Mouse (Mus musculus) neural tube, embryonic 14.5 days (tissue): ENCODE measurements around the gene Foxd2. TPM values are rescaled to one million over a fixed set of nuclear protein-coding genes. Genes with fewer than 3 reads are reported as not detected.

Source experiments
- ATAC-seq: fragments of 200-750 bp; cut with Nextera tagmentation; 2 replicates; pipeline ENCODE4 v1.8.0; 2017; ENCODE audit warnings: low read depth, mild to moderate bottlenecking, moderate TSS enrichment, moderate library complexity
- H3K27ac ChIP-seq: fragments of 300-500 bp; sonication (generic); 2 replicates; pipeline ENCODE4 v1.5.1; 2014; ENCODE audit warnings: low read depth, mild to moderate bottlenecking, control low read depth, low read length, moderate library complexity, mixed read lengths
- H3K27me3 ChIP-seq: fragments of 300-500 bp; sonication (generic); 2 replicates; pipeline ENCODE4 v1.6.1; 2014; ENCODE audit warnings: low read length; ENCODE audit not compliant: control insufficient read depth, insufficient read depth
- H3K36me3 ChIP-seq: fragments of 300-500 bp; sonication (generic); 2 replicates; pipeline ENCODE4 v1.6.1; 2014; ENCODE audit warnings: low read length, mixed read lengths; ENCODE audit not compliant: control insufficient read depth, insufficient read depth
- H3K4me1 ChIP-seq: fragments of 300-500 bp; sonication (generic); 2 replicates; pipeline ENCODE4 v1.6.1; 2014; ENCODE audit warnings: low read length; ENCODE audit not compliant: control insufficient read depth, insufficient read depth
- H3K4me2 ChIP-seq: fragments of 300-500 bp; sonication (generic); 2 replicates; pipeline ENCODE4 v1.6.1; 2014; ENCODE audit warnings: mild to moderate bottlenecking, low read depth, low read length, control low read depth
- H3K4me3 ChIP-seq: fragments of 300-500 bp; sonication (generic); 2 replicates; pipeline ENCODE4 v1.5.1; 2014; ENCODE audit warnings: low read depth, low read length, control low read depth, mixed read lengths
- H3K9ac ChIP-seq: fragments of 300-500 bp; sonication (generic); replicated peaks from 2 replicates; pipeline ENCODE4 v1.6.1; 2014; ENCODE audit warnings: low read depth, mild to moderate bottlenecking, control low read depth, low read length, mixed read lengths
- H3K9me3 ChIP-seq: fragments of 300-500 bp; sonication (generic); 2 replicates; pipeline ENCODE4 v1.6.1; 2016; ENCODE audit warnings: low read length; ENCODE audit not compliant: control insufficient read depth
- WGBS: fragments of 180-500 bp; shearing (Covaris S2); extraction: QIAGEN DNeasy Blood & Tissue Kit; methylation state at CpG from one replicate; pipeline ENCODE4 v1.1.7; 2014; 5-methylcytosine and 5-hydroxymethylcytosine counted together
- polyA plus RNA-seq: library from polyadenylated mRNA; unstranded; fragments of >200 nt; fragmentation: Nextera tagmentation; extraction: Ambion mirVana; gene quantifications from 2 replicates; pipeline ENCODE4 v1.2.1, GENCODE M21; 2014

The Foxd2 gene
- not detected in 2 replicates for polyA plus RNA-seq

DNA sequence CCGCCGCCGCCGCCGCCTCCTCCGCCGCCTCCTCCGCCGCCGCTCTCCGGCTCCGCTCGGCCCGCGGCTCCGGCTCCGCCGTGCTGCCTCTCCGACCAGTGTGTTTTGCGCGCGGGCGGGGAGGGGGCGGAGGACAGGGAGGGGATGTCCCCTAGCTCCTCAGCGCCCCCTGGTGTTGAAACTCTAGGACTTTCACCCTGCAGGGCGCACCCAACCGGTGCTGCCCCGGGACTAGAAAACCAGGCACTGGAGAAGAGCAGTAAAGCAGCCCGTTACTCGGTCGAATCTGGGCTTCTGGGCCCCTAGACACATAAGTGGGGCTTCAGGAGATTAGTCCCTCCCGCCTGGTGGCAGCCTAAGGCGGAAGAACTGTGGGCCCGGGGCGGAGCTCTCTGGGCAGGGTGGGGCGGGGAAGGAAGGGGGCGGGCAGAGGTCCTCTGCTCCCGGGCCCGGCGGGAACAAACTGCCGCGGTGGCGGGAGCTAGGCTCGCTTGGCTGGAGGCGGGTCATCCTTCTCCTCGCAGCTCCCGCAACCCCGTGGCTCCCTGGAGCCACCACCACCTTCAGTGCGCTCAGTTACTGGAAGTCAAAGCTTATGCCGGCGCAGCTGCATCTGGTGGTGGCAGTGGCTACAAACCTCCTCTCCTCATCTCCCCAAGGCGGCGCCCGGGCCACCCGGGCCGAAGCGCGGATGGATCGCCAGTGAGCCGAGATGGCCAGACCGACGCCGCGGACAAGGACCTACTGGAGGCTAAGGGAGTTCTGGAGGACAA lies at the start of gene Foxd2:
TSS of gene Foxd2 (minus strand) at position 45 of the 773 bp plus-strand sequence.
- peak; percentile 79 for ATAC-seq
- H3K9me3 ChIP-seq: no peaks in the 10 kb centered on the region
- H3K36me3 ChIP-seq: no peaks in the 10 kb centered on the region
- peak within 1 kb of the TSS; percentile 32 for H3K4me3 ChIP-seq
- WGBS: under 1% methylated on average over 57 of the region's 64 CpGs
- H3K4me1 ChIP-seq: 0 out of 2 replicates have a peak, but pooled peaks cover 2% of the 10 kb centered on the region
- peaks cover 75% of the 10 kb centered on the region for H3K27me3 ChIP-seq
- no peak within 1 kb of the TSS for H3K27ac ChIP-seq
- H3K4me2 ChIP-seq: peak within 1 kb of the TSS; percentile 52
- H3K9ac ChIP-seq: 0 out of 2 replicates have a peak within 1 kb of the TSS, but pooled peaks have one; percentile 21

DNA sequence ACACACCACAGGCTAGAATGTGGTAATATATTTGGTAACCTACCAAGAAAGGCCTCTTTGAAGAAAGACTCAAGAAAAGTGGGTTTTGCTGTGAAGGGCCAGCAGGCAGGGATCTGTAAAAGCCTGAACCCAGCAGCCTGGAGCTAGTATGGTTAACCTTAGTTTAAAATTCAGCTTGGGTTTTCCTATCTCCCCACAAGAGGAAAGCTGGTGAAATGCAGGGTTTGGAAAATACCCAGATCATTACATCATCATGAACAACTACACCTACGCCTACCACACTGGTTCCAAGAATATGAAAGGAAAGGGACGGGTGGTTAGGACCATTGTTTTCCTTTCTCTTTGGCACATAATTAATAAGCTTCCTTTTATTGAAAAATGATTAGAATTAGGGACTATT lies 49.6 kb upstream of the Foxd2 start:
- no peak overlapping the region for H3K27ac ChIP-seq
- H3K27me3 ChIP-seq: no peaks in the 10 kb centered on the region
- H3K4me3 ChIP-seq: no peak overlapping the region
- H3K4me2 ChIP-seq: no peak overlapping the region
- H3K9me3 ChIP-seq: no peaks in the 10 kb centered on the region
- no peak overlapping the region for H3K9ac ChIP-seq
- peaks cover 15% of the 10 kb centered on the region for H3K36me3 ChIP-seq
- ATAC-seq: no peak
- H3K4me1 ChIP-seq: no peaks in the 10 kb centered on the region
- WGBS: 99% methylated on average over 2 of the region's 2 CpGs

DNA sequence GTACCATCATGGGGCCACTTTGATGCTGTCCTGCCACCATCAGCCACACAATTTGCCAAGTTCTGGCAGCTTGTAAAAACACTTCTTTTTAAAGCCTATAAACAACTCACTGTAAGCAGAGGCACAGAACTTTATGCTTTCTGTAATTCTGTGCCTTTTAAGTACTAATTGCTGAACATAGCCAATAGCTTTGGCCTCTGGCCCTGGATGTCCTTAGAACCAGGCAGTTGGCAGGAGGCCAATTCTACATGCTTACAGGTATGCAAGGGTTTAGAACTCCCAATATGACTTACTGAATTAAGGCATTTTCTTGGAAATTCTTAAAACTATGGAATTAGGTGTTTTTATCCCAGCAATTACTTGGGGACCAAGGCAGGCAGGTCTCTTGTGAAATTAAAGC lies 48.7 kb upstream of the Foxd2 start:
- Histone ChIP-seq H3K4me2 (no peak overlapping the region), H3K4me3 (no peak overlapping the region), H3K4me1 (no peaks in the 10 kb centered on the region), H3K36me3 (peaks cover 8% of the 10 kb centered on the region), H3K27me3 (no peaks in the 10 kb centered on the region), H3K9ac (no peak overlapping the region), H3K9me3 (no peaks in the 10 kb centered on the region), H3K27ac (no peak overlapping the region)
- ATAC-seq: no peak

DNA sequence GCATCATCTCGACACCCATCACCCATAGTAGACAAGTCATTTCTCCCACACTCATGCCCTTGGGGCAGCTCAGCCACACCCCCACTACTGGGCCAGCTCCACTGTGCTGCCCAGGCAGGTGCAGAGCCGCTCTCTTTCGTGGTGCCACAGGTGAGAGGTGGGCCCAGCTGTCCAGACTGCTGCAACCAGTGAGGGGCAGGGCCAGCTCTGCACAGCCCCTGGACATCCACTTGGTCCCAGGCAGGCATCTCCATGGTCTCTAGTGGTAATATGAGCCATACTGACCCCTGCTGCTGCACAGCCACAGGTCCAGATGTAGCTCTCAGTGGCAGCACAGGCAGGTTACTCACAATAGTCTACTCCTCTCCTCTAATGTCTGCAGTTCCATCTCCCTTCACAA lies 44.5 kb upstream of the Foxd2 start:
- ATAC-seq: no peak; the same call in 1 of the 2 replicates
- no peak overlapping the region for H3K27ac ChIP-seq

DNA sequence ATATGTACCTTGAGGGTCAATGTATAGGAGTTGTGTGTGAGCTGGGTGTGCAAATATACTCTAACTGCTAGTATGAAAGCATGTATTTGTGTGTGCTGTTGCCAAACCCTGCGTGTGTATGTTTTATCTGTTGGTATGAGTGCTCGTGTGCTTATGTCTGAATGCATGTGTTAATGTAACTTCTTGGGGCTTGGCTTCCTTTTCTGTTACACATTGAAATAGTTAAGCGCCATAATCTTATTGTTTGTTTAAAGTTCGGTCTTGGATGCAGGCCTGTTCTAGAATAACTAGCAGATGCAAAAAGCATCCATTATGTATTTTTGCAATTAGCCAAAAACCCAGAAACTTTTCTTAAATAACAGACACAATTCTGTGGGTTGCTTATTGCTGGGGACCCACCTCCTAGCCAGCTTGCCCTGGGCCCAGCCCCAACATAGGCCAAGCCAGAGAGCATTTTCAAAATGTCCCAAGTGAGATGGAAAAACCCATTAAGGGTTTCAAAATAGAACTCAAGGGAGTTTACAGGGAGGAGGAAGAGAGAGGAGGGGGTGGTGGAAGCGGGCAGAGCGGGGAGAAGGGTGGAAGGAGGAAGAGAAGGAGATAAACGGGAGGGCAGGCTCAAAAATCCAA lies 39.3 kb upstream of the Foxd2 start:
- Histone ChIP-seq H3K27me3 (peaks cover 10% of the 10 kb centered on the region), H3K9me3 (no peaks in the 10 kb centered on the region), H3K4me2 (no peak overlapping the region), H3K9ac (no peak overlapping the region), H3K4me3 (no peak overlapping the region), H3K36me3 (no peaks in the 10 kb centered on the region), H3K4me1 (no peaks in the 10 kb centered on the region), H3K27ac (no peak overlapping the region)
- no peak for ATAC-seq
- WGBS: 73% methylated on average over 7 of the region's 7 CpGs

More for the DNA sequence above, 44.5 kb upstream of the Foxd2 start:
- Histone ChIP-seq H3K36me3 (no peaks in the 10 kb centered on the region), H3K9ac (no peak overlapping the region), H3K4me3 (no peak overlapping the region), H3K27me3 (no peaks in the 10 kb centered on the region), H3K9me3 (no peaks in the 10 kb centered on the region), H3K4me2 (no peak overlapping the region), H3K4me1 (no peaks in the 10 kb centered on the region)
- WGBS: 90% methylated on average over 3 of the region's 3 CpGs

DNA sequence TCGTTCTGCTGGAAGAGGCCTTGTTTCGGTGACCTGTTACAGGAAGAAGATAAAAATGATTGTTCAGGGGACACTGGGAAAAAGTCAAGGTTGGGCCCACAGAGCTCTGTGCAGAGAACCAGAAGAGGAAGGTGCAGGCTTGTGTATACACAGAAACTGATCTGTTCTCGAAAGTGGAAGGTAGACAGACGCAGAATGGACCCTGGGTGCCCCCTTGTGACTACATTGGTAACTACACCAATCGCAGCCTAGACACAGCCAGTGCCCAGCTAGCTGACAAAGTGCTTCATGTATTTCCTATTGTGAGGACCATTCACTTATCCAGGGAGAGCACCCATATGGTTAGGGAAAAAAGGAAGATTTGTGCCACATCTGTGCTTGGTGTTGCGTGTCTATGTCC lies 38.7 kb upstream of the Foxd2 start:
- Histone ChIP-seq H3K9me3 (no peaks in the 10 kb centered on the region), H3K27me3 (peaks cover 10% of the 10 kb centered on the region), H3K4me3 (no peak overlapping the region), H3K27ac (no peak overlapping the region), H3K4me1 (no peaks in the 10 kb centered on the region), H3K4me2 (no peak overlapping the region), H3K9ac (no peak overlapping the region), H3K36me3 (no peaks in the 10 kb centered on the region)
- ATAC-seq: peak; percentile 92
- WGBS: 34% methylated on average over 6 of the region's 6 CpGs

DNA sequence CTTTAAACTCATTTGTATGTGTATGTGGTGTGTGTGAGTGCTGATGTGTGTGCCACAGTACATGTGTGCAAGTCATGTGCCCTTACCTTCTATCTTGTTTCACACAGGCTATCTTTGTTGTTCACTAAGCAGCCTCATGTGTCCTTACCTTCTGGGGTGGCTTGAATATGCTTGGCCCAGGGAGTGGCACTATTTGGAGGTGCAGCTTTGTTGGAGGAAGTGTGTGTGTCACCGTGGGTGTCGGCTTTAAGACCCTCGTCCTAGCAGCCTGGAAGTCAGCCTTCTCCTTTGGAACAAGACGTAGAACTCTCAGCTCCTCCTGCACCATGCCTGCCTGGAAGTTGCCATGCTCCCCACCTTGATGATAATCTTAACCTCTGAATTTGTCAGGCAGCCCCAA lies 37.7 kb upstream of the Foxd2 start:
- Histone ChIP-seq H3K27me3 (peaks cover 10% of the 10 kb centered on the region), H3K4me3 (no peak overlapping the region), H3K9ac (no peak overlapping the region), H3K27ac (no peak overlapping the region), H3K9me3 (no peaks in the 10 kb centered on the region), H3K36me3 (no peaks in the 10 kb centered on the region), H3K4me1 (no peaks in the 10 kb centered on the region), H3K4me2 (no peak overlapping the region)
- 89% methylated on average over 4 of the region's 4 CpGs for WGBS
- ATAC-seq: no peak

DNA sequence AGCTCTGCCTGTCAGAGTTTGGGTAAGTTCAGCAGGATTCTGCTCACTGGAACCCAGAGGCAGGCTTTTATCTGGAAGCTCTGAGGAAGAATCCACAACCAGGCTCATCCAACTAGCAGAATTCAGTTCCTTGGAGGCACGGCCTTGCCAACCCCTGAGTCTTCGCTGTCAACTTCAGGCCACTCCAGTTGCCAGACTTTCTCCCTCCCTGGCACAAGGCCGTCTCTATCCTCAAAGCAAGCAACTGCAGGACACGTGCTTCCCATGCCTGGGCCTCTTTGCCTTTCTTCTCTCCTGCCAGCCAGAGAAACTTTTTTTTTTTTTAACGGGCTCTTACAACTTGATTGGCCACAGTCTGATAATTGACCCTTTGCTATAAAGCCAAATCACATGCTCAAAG lies 36.3 kb upstream of the Foxd2 start:
- Histone ChIP-seq H3K4me2 (no peak overlapping the region), H3K9me3 (no peaks in the 10 kb centered on the region), H3K27ac (no peak overlapping the region), H3K4me3 (no peak overlapping the region), H3K36me3 (no peaks in the 10 kb centered on the region), H3K9ac (no peak overlapping the region), H3K4me1 (no peaks in the 10 kb centered on the region), H3K27me3 (peaks cover 10% of the 10 kb centered on the region)
- ATAC-seq: no peak
- WGBS: 13% methylated on average over 5 of the region's 5 CpGs

DNA sequence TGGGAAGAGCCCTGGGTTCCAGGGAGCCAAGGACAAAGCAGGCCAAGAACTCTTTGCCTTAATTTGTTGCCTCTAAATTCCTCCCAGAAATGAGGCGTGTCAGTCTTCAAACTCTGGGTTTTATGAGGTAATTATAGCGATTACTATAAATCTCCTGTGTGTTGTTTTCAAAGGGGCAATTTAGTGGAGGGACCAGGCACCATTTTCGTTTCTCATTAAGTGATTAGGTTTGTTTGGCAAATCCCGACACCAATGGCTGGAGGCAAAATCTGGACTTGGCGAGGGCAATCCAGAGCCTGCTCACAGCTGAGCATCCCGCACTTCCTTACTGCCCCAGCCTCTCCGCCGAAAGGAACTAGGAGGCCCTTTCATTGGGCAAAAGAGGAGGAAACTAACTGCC lies 33.9 kb upstream of the Foxd2 start:
- Histone ChIP-seq H3K9me3 (no peaks in the 10 kb centered on the region), H3K27ac (no peak overlapping the region), H3K9ac (no peak overlapping the region), H3K4me2 (no peak overlapping the region), H3K4me3 (no peak overlapping the region), H3K27me3 (peaks cover 10% of the 10 kb centered on the region), H3K36me3 (no peaks in the 10 kb centered on the region), H3K4me1 (no peaks in the 10 kb centered on the region)
- no peak for ATAC-seq
- WGBS: 2% methylated on average over 8 of the region's 8 CpGs
